Mouse (Mus musculus) olfactory bulb, adult 2 months (tissue): ENCODE measurements around the gene Adnp. TPM values are rescaled to one million over a fixed set of nuclear protein-coding genes. Genes with fewer than 3 reads are reported as not detected.
"Not testable (repeated sequence)": the region's sequence is repeated elsewhere in the genome, so short reads cannot be mapped to it uniquely, and the experiment has no call there.

ENCODE experiments used
- H3K27ac ChIP-seq: fragments of 200-500 bp; 2 replicates; pipeline ENCODE4 v1.5.1; 2012; ENCODE audit warnings: low read depth, low read length; ENCODE audit not compliant: insufficient read depth
- H3K4me1 ChIP-seq: fragments of 200-500 bp; 2 replicates; pipeline ENCODE4 v1.6.1; 2012; ENCODE audit warnings: low read length; ENCODE audit not compliant: control insufficient read depth, insufficient read depth
- H3K4me3 ChIP-seq: fragments of 200-500 bp; 2 replicates; pipeline ENCODE4 v1.5.1; 2012; ENCODE audit warnings: mild to moderate bottlenecking, low read depth, low read length, moderate library complexity; ENCODE audit not compliant: insufficient read depth
- CTCF ChIP-seq: fragments of 200-500 bp; IDR thresholded peaks from 2 replicates; pipeline ENCODE4 v1.5.1; 2012; ENCODE audit warnings: low read depth, mild to moderate bottlenecking, low read length, moderate library complexity; ENCODE audit not compliant: insufficient read depth
- POLR2A ChIP-seq: fragments of 200-500 bp; IDR thresholded peaks from 2 replicates; pipeline ENCODE4 v1.6.1; 2012; ENCODE audit warnings: mild to moderate bottlenecking, low read depth, low read length, moderate library complexity; ENCODE audit not compliant: insufficient read depth
- WGBS: fragments of 180-500 bp; shearing (Covaris S2); methylation state at CpG from one replicate; pipeline ENCODE4 v1.1.7; 2018; 5-methylcytosine and 5-hydroxymethylcytosine counted together
- polyA plus RNA-seq: library from polyadenylated mRNA; stranded (reverse); fragments of >200 nt; gene quantifications from 2 replicates; pipeline ENCODE4 v1.2.4, GENCODE M21; 2012; ENCODE audit warnings: low replicate concordance; ENCODE audit not compliant: missing spikeins, insufficient read depth, insufficient read length

The Adnp gene
- polyA plus RNA-seq, 1 experiment = 82.3 TPM

- TF ChIP-seq POLR2A (no peak), CTCF (no peak)
- 11% methylated on average over 11 of the region's 11 CpGs for WGBS
- H3K4me1 ChIP-seq = peaks cover 11% of the 10 kb centered on the region
- H3K4me3 ChIP-seq = no peak overlapping the region
- H3K27ac ChIP-seq = no peak overlapping the region
Observed at GRCm38 (mm10) chr2:168161514-168161971, 45.4 kb downstream of the Adnp start.

DNA sequence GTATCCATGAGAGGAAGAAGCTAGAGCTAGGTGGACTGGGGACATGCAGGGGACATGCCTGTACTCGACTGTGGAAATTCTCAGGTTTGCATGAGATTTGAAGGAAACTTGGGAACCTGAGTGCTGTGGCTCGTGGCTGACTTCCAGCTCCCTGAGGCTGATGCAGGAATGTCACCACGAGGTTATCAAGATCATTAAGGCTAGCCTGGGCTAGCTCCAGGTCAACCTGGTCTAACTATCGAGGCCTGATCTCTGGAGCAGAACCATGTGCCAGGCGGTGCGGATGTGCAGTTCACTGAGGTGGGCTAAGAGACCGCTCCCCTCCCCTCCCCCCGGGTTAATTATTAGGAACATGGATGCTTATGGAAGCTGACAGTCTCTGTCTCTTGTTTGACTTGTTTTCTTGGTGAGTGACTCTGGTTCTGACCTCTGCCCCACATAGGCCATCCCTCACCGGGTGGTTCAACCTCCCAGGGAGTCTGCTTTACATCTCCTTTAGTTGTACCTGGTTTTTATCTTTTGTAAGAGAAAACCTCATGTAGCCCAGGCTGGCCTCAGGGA is 46.5 kb downstream of the Adnp start:
- Histone ChIP-seq H3K27ac (no peak overlapping the region), H3K4me3 (no peak overlapping the region), H3K4me1 (peaks cover 11% of the 10 kb centered on the region)
- TF ChIP-seq POLR2A (no peak), CTCF (no peak)
- 88% methylated on average over 9 of the region's 9 CpGs for WGBS

GRCm38 (mm10) chr2:168158911-168159711 is 47.8 kb downstream of the Adnp start:
- Histone ChIP-seq H3K4me3 (no peak overlapping the region), H3K27ac (no peak overlapping the region), H3K4me1 (peaks cover 17% of the 10 kb centered on the region)
- 25% methylated on average over 25 of the region's 25 CpGs for WGBS
- TF ChIP-seq POLR2A = no peak

DNA sequence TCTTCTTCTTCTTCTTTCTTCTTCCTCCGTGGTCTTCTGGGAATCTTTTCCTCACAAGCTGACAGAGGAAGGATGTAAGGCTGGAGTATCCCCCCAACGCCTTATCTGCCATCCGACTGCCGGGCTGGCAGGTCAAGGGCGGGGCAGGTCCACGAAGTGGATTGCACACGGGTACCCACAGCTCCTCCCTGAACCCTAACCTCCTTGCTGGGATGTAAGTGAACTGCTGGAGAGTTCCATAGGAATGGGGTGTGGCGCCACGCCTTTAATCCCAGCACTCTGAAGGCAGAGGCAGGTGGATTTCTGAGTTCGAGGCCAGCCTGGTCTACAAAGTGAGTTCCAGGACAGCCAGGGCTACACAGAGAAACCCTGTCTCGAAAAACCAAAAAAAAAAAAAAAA is 48.9 kb downstream of the Adnp start:
- not testable (repeated sequence) for H3K27ac ChIP-seq, H3K4me3 ChIP-seq
- WGBS = 76% methylated on average over 9 of the region's 11 CpGs

GRCm38 (mm10) chr2:168156361-168156760 is 50.6 kb downstream of the Adnp start:
- WGBS = 79% methylated on average over 14 of the region's 14 CpGs
- no peak overlapping the region for H3K4me3 ChIP-seq
- peaks cover 14% of the 10 kb centered on the region for H3K4me1 ChIP-seq
- H3K27ac ChIP-seq = no peak overlapping the region
- TF ChIP-seq CTCF (no peak), POLR2A (no peak)

More for the DNA sequence above, 48.9 kb downstream of the Adnp start:
- H3K4me1 ChIP-seq = peaks cover 17% of the 10 kb centered on the region

DNA sequence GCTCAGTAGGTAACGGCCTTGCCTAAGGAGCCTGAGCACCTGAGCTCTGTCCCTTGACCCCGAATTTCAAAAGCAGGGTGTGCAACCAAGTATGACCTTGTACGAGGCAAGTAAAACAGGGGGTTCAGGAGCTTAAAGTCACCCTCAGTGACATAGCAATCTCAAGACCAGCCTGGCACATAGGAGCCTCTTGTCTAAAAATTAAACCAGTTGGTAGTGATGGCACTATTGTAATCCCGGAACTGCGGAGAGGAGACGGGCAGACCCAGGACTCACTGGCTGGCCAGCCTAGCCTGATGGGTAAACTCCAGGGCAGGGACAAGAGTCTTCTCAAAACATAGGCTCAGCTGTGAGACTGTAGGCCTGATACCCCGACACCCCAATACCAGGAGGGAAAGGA is 51.2 kb downstream of the Adnp start:
- TF ChIP-seq CTCF (no peak), POLR2A (no peak)
- whole genome bisulfite sequencing = 95% methylated on average over 7 of the region's 7 CpGs
- Histone ChIP-seq H3K4me3 (no peak overlapping the region), H3K27ac (no peak overlapping the region), H3K4me1 (peaks cover 11% of the 10 kb centered on the region)

- Histone ChIP-seq H3K4me3 (no peak overlapping the region), H3K4me1 (peaks cover 10% of the 10 kb centered on the region), H3K27ac (no peak overlapping the region)
- no peak for TF ChIP-seq POLR2A
- TF ChIP-seq CTCF = peak; percentile 37
- WGBS = 35% methylated on average over 14 of the region's 14 CpGs
Observed at GRCm38 (mm10) chr2:168154090-168154881, 52.6 kb downstream of the Adnp start.

DNA sequence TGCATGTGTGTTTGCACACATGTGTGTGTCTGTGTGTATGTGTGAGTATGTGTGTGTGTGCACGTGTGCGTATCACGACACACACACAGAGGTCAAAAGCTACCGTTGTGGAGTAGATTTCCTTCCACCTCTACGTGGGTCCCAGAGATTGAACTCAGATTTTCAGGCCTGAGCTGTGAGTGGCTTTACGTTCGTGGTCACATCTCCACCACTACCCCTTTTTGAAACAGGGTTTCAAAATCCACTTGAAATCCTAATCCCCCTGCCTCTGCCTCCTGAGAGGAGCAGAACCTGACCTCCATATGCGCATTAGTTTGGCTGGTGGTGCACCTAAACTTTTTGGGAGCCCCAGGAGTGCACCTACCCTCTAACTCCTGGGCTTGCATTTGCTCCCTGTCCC is 57.7 kb downstream of the Adnp start:
- WGBS = 93% methylated on average over 8 of the region's 8 CpGs

More for the DNA sequence above, 57.7 kb downstream of the Adnp start:
- Histone ChIP-seq H3K4me3 (no peak overlapping the region), H3K27ac (no peak overlapping the region), H3K4me1 (peaks cover under 1% of the 10 kb centered on the region; the same call in 1 of the 2 replicates)
- no peak for TF ChIP-seq POLR2A
- TF ChIP-seq CTCF = no peak
